Mouse (Mus musculus) megakaryocyte, embryonic 14.5 days (primary cell): ENCODE results near the gene Fbxo30.

ENCODE experiments used
- FLI1 ChIP-seq: IDR thresholded peaks from 2 replicates; pipeline ENCODE4 v1.6.1; 2012; ENCODE audit warnings: low read length, inconsistent platforms, mixed read lengths
- GATA1 ChIP-seq: IDR thresholded peaks from 3 replicates; pipeline ENCODE4 v1.6.1; 2012; ENCODE audit warnings: mixed read lengths, low read length, inconsistent platforms, borderline replicate concordance

DNA sequence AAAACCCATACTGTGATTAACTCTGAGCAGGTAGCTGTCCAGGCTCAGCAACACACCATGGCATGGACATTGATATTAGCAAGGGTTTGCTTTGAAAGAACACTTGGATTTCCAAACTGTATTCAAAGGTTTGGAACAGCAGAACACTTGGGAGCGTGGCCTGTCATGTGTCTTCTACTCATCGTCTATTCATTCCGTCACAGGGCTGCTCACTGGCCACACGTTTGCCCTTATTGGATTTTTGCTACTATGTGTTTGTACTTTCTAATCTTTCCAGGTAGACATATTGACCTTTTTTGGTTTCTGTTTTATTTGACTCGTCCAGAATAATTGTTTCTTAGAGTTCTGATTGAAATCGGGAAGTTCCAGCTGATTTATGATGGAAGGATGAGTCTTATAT lies 17.3 kb downstream of the Fbxo30 start:
- TF ChIP-seq GATA1 (no peak), FLI1 (no peak)
